Mouse (Mus musculus) regulatory T cell (primary cell): Measurements from ENCODE around the gene Prrx1.

ENCODE experiments used
- in situ Hi-C: fragments of 300-600 bp; cut with MboI, MseI; formaldehyde crosslinking; loops from one replicate; pipeline ENCODE4 v1.15.1; 2025; ENCODE audit warnings: high pct_unique_total_duplicates

Gene Prrx1

DNA sequence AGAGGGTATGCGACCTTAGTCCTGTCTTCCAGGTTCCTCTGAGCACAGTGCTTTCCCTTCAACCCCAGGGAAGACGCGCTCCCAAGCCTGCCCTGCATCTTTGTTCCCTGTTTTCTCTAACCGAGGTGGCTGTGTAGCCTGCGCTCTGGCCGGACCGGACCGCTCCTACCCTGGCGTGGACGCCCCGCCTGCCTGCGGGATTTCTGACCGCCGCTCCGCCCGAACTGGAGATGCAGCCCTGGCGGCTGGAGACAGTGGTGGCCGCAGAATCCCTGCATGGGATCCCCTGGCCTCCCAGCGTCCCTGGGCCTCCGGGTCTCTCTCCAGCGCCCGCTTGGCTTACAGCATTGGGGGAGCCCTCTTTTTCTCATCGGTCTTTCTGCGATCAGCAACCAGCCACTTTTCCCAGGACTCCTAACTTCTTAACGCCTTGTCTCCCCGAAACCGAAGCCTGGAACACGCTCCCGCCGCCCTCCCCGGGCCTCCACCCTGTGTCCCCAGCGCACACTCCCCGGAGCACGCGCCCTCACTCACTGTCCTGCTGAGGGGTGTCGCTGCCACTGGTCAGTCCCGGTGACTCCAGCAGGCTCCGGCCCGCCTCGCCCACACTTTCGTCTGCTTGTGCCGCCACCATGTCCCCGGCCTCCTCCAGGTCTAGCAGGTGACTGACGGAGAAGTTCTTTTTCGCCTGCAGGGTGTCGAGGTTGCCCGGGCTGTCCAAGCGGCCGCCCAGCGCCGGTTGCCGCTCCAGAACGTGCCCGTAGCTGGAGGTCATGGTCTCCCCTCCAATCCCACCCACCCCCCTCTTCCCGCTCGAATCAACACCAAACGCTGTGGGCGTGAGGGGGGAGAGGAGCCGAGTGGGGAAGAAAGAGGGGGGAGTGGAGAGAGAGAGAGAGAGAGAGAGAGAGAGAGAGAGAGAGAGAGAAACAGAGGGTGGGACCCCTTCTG, 1.4 kb downstream of the Prrx1 start:
- in situ Hi-C loops = no loop called here

DNA sequence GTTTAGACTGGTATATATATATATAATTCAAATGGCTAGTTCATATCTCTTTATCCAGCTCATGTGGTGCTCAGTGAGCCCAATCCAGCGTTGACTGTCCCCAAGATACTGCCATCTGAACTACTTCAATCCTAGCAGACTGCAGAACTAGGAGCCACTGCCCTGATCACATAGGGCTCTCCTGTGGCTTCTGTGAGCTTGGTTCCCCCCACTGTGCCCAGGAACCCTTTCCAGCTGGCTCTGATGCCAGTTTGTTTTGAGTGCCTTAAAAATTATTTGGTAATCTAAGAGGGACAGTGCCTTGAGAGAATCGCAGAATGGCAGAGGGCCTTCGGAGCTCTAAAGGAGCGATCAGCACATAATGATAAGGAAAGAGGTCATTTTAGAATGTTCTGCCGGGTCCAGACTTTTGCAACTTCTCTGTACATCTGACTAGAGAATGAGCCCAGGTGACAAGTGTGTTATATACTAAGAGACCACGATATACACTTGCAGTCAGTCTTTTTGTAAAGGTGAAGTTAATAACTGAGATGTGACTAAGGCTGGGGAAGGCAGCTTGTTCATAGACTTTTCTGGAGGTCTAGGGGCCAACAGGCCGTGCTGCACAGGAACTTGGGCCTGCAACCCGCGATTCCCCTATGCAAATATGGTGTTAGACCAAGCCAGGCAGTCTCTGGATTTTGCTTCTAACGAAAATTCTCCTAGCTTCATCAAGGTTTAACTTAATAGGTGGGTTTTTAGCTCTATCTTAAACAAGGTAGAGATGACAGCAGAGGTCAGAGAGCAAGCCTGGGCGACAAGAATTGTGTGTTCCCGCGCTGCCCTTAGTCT, 2.3 kb downstream of the Prrx1 start:
- in situ Hi-C loops = no loop called here

DNA sequence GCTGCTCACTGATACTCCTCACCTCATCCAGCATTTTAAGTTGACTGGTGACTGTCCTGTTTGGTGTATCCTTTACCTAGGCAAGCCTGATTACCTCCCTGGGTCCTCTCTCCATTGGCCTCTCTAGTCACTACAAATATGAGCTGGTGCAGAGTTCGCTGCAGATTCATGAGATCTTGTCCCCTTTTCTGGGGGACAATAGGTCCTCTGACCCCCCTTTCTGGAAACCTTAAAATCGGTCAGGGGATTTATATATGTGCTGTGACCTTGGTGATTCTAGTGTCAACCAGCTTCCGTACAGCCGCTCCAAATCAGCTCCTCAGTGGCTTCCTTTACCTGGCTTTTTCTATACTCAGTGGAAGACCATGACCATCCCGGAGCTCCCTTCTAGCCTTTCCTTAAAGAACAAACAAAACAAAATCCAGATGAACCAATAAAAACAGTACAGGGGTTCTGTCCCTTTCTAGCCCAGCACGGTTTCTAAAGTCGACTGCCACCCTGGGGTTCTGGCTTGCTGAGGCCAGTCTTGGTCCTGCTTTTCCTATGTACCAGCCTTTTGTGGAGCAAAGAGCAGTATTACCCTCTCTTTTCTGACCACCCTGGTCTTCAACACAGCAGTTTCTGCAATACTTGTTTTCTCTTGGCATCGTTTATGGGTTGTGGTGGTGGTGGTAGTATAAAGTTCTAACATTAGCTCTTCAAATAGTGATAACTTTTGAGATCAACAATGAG, 3.3 kb downstream of the Prrx1 start:
- in situ Hi-C loops = no loop called here

DNA sequence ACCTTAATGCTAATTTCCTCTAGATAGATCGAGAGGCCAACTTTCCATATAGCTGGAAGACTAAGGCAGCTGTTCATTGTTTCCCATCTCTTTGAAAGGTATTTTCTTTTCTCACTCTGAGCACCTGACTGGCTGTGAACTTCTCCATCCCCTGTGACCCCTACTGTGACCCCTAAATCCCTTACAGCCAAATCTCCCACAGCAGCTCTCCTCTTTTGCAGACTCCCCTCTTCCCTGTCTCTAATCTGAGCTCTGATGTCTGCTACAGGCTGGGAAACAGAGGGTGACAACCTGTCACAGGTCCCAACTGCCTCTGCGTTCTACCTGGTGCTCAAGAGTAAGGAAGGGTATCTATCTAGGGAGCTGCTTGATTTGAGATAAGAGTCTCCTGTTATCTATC, 4.0 kb downstream of the Prrx1 start:
- in situ Hi-C loops = no loop called here

DNA sequence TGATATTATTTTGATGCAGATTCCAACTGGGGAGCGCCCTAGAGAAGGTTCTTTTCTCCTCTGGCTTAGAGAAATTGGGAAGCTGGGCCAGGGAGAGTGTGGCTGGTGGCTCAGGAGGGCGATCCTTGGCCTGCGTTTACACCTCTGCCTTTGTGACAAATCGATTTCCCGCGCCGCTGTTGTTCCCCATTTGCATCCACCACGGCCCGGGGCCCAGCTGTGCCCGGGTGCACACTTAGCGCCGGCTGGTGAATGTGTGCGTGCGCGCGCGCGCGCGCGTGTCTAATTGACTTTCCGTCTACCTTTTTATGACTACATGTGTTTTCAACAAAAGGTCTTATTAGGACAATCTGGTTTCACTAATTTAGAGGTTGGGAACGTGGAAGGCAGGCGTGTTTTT, 4.9 kb downstream of the Prrx1 start:
- in situ Hi-C loops = no loop called here

DNA sequence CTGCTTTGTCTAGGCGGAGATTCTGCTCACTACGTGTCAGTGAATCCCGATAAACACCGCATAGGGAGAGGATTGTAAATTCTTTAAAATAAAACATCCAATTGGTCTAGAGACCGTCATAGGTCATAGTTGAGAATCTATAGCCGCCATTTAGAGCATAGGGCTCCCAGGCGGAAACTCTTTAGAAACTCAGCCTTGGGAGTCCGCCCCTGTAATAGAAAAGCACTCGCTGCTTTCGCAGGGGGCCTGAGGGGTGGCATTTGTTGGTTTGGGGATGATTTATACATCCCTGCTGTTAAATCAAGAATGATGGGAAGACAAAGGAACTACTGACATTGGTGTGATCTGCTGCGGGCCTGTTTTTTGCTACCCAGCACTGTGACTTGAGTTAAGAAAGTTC, 5.8 kb downstream of the Prrx1 start:
- in situ Hi-C loops = no loop called here

DNA sequence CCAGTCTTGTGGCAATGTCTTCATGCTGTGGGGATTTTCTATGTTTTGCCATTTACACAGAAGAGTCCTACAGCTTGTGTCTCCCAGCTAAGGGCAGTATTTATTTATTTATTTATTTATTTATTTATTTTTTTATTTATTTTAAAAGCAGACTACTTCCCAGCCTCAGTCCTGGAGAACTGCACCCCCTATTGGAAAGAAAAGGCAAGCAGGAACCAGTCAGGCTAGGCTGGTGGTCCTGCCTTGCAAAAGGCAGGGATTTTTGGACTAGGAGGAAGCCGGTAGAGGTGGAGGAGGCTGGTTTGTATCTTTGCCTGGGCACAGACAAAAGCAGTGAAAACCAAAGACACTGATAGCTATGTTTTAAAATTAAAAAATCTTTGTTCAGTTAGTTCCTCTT, 7.6 kb downstream of the Prrx1 start:
- in situ Hi-C loops = no loop called here

DNA sequence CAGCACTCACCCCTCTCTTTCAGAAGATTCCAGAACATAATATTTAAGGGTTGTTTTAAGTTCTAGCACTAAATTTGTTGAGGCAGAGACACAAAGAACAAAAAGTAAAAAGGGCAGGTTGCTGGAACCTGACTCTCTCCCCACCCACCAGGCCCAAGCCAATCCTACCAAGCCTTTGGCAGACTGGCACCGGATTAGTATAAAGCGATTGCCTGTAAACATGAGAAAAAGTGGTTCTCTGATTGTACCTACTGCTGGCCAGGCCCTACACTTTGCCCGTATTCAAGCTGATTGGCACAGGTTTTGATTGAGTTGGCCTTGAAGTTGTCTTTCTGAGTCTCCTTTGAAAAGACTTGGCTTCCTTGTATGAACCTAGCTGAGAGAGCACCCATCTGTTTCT, 8.7 kb downstream of the Prrx1 start:
- in situ Hi-C loops = no loop called here

DNA sequence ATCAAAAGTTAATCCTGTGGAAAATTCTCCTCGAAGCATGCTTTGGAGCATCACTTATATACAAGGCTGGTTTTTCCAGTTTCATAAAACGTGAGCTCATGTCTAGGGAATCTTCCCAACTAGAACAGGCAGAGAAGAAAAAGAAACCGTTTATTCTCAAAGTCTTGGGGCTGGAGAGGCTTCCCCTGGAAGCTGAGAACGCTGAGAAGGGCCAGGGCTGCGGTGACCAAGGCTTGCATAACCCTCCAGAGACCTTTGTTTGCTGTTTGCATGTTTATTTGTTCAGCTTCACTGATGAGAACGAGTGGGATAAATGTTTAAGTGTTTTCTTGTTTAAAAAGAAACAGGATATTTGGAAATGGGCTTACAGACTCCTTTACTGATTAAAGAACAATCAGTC, 11.2 kb downstream of the Prrx1 start:
- in situ Hi-C loops = no loop called here

DNA sequence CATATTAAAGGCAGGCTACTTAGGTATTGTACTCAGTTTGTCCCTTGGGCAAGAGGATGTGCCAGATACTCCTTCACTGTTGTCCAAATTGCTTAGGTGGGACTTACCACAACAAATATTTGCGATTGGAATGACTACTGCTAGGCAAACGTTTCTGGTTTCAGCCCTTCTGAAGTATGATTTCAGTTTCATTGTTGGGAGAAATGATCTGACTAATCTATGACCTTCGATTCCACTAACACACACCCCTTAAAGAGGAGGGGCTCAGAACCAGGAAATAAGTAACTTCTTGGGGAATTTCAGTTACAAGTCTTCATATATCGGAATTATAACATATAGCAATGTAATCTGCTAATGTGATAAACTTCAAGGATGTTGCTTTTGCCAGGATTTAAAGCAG, 20.4 kb downstream of the Prrx1 start:
- in situ Hi-C loops = no loop called here

DNA sequence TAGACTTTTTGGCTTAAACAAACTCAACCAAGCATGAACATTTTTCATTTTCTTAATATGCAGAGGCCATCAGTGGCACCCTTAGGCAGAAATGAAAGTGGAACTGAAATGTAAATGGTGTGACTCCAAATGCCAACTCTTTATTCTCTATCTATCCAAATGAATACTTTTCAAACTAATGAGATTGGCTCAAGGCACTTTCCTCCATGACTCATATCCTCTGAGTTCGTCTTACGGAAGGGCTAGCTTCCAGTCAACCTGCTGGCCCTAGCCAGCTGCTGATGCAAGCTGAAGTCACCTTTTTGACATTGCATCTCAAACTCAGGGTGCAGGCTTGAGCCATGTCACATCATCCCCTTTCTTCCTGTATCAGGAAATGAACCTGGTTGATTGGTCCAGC, 21.6 kb downstream of the Prrx1 start:
- in situ Hi-C loops = no loop called here

DNA sequence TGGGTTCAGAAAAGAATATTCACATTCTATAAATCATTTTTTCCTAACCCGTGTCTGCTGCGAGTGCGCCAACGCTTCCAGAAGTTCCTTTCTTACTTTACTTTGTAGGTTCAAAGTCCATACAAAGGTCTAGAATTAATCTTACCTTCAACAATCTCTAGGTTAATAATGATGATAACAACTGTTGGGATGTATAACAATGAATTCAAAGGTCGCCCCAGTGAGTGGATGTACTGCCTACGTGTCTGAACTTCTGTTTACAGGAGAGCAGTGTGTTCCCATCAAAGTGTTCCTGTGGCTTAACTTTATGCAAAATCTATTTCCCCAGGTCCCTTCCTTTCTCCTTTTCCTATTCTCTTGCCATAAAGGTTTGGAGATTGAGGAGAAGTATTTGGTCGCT, 24.4 kb downstream of the Prrx1 start:
- in situ Hi-C loops = no loop called here

DNA sequence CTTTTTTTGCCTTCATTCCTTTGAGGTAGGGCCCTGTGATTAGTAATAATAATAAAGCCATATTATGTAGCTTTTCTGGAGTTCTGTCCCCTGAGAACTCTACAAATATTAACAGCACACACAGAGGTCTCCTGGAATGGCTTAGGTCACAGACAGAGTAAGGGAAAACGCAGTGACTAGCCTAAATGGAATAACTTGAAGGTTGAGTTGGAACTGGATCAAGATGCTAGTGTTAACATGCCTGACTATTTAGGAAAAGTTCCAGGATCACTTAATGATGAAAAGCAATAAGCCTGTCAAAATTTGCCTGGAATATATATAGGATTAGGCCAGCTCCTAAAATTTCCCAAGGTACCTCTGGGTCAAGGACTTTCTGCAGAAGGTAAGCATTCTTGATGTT, 28.0 kb downstream of the Prrx1 start:
- in situ Hi-C loops = no loop called here

DNA sequence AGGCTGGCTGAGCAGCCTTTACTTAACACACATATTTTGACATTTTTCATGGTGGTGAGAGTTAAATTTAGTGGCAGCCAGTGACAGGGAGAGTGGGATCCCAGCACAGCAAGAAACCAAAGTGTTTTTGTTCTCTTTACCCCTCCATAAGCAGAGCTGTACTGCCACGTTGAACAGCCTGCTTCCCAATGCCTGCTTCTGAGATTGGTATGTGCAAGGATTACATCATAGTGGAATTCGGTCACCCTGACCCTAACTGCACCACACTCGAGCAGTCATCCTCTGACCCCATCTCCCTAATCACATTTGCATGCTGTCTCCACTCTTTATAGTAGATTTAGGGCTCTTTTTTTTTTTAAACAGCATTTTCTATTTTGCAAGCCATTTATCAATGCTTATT, 28.4 kb downstream of the Prrx1 start:
- in situ Hi-C loops = no loop called here

DNA sequence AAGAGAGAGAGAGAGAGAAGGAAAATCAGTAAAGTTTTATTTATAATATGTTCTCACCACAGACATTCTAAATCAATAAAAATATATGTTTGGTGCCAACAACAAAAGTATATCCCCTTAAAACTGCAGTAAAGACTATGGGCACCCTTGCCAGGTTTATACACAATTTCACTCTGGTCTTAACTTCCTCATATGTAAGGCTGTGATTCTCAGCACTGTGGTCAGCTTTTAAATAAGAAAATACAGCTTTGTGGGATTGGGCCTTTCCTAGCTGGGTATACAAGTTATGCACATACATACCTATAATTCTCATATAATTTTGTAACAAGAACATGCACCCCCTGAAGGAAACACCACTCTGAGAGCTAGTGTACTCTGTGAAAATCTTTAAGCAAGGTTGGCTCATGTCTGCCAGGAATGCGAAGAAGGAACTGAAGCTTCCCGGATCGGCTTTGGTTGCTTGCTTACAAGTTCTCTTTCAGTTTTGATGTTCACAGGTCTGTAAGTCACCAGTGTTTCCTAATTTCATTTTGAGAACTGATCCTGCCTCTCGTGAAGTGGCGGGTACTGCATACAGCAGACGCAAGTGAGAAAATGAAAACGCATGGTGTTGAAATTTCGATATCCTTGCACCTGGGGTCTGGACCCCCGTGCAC, 29.4 kb downstream of the Prrx1 start:
- in situ Hi-C loops = no loop called here

DNA sequence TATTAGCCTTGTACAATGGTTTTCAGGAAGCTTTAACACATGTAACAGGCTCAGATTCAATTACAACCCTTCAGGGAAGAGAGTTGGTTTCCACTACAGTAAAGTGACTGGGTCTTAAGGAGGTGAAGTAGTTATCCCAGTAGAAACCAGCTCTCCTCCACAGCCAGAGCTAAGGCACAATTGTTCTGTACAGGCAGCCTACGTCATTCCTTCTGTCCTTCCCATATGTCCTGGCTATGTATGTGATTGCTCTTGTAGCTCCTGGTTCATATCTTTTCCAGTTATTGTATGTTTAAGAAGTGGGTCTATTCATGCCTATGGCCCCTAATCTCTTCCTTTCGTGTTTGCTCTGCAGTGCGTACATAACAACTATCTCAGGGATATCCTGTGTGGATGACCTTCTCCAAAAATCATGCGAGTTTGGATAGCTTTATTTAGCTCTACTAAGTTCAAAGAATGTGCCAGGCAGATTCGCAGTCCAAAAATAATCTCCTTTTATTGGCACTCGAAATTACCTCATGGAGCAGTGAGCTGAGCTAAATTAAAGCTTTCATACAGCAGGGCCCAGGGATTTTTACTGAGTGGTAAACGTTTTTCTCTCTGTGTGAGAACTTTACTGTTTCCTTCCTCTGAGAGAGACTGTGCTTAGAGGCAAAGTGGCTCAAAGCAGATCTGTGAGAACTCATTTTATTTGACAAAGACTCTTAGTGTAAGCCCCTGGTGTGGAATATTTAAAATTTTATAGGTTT, 31.9 kb downstream of the Prrx1 start:
- in situ Hi-C loops = no loop called here

DNA sequence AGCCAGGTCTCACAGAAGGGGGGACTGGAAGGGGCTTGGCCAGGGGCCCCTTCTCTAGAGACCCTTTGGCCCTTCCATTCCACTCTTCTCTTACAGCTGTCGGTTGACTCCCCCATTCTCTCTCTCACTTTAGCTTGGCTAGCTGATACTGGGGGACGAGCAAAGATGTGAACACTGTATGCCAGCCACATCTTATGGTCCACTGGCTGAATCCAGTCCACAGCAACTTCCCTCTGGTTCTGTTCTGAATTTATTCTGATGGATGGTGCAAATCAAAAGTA, 32.7 kb downstream of the Prrx1 start:
- in situ Hi-C loops = no loop called here

DNA sequence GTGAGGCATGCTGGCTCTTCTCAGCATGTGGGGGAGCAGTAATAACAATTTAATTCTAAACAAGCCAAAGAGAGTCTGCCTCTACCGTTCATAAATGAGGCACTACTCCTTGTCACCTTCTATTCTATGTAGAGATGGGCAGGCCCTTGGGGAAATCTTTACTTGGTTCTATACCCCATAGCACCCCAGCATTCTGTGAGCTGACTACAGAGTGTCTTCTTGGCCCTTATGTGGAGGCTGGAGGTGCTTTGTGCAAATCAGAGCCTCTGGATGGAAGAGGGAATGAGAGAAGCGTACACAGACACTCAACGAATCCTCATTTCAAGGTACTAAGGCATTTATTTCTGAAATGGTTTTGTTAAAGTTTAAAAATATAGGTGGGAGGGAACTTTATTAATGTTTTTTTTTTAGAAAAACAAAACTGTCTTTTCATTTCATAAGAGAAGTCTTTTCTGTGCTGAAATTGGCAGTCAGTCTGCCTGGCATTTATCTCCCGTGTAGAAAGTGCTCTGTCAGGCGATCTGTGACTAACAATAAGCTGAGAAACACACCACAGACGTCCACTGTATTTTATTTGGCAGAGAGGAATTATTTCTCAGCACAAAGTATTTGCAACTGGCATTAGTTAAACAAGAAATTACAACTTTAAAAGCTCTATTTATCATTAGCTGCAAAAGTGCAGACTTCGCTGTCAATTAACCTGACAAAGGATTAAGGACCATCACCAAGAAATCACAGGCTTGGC, 33.2 kb downstream of the Prrx1 start:
- in situ Hi-C loops = no loop called here

DNA sequence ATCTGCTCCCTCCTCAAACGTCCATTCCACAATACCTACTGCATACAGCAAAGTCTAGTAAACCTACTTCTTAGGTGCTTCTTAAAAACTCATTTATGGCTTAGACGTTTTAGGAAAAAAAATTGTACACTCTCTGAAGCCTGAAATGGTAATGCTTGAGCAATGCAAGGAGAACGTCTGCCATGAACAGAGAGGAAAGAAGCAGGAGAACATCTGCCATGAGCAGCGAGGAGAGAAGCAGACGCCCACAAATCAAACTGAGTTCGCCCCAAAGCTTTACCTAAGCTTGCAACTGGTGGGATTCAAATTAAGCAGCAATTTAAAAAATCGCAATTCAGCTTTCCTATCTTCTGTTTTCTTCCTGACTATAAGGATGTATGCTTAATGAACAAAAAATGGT, 36.4 kb downstream of the Prrx1 start:
- in situ Hi-C loops = no loop called here

DNA sequence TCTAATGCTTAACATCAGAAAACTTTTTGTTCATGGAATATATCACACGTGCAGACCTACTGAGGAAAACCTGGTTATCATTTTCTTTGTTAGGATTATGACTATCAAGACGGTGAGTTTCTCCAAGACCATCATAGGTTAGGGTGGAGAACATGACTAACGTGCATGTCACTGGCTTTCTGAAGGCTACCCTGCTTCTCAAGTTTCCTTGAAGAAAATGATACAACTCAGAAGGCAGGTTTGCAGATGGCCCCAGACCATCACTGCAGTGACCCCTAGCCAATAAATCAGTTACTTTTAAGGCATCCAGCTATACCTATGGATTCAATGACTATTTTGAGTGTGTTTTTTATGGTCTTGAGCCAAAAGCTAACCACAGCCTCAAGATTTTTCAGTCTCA, 38.6 kb downstream of the Prrx1 start:
- in situ Hi-C loops = no loop called here

DNA sequence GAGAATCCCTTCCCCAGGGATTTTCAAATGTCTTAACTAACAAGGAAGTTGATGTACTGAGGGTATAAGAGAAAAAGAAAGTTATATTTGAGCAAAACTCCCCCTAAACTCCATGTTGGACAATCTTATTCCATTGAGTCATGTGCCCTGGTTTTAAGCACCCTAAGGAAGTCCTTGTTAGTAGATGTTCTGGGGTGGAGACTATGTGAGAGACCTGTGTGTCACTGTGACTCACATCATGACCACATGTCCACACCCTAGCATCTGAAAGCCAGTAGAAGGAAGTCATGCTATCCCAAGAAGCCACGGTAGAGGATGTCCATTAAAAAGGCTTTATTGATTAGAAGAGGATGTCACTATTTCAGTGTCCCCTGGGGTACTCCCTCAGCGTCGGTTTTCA, 40.4 kb downstream of the Prrx1 start:
- in situ Hi-C loops = no loop called here
